Mouse (Mus musculus) MEL (cell line): ENCODE data around the gene Naa16. TPM values are rescaled to one million over a fixed set of nuclear protein-coding genes. Genes with fewer than 3 reads are reported as not detected.

Experiments used
- DNase-seq: peaks from one replicate; pipeline ENCODE4 v3.0.0; 2011; ENCODE audit warnings: low read depth, low spot score
- H3K27ac ChIP-seq: 2 replicates; pipeline ENCODE4 v1.5.1; 2012; ENCODE audit warnings: low read depth, mild to moderate bottlenecking, control low read depth, low read length, moderate library complexity; ENCODE audit not compliant: control insufficient read depth
- H3K27me3 ChIP-seq, 2 experiments: fragments of 150-350 bp in 1 of 2; sonication (generic) in 1 of 2; 2 replicates each; pipeline ENCODE4 v1.6.1; 2012; ENCODE audit warnings: low read length in 2 of 2, mild to moderate bottlenecking in 2 of 2, improper control_type of control experiment in 1 of 2, moderate library complexity in 1 of 2; ENCODE audit not compliant: insufficient read depth in 2 of 2, control insufficient read depth in 1 of 2
- H3K36me3 ChIP-seq, 2 experiments: 2 replicates each; pipeline ENCODE4 v1.6.1; 2012 to 2014; ENCODE audit warnings: low read length in 2 of 2, improper control_type of control experiment in 1 of 2, inconsistent platforms in 1 of 2, mild to moderate bottlenecking in 1 of 2; ENCODE audit not compliant: insufficient read depth in 2 of 2, control insufficient read depth in 1 of 2
- H3K4me1 ChIP-seq, 2 experiments: fragments of 150-350 bp in 1 of 2; sonication (generic) in 1 of 2; 2 replicates each; pipeline ENCODE4 v1.6.1; 2012; ENCODE audit warnings: low read length in 2 of 2, improper control_type of control experiment in 1 of 2, mild to moderate bottlenecking in 1 of 2; ENCODE audit not compliant: insufficient read depth in 2 of 2, control insufficient read depth in 1 of 2
- H3K4me3 ChIP-seq, 2 experiments: fragments of 150-350 bp in 1 of 2; sonication (generic) in 1 of 2; 2 replicates each; pipeline ENCODE4 v1.5.1; 2012; ENCODE audit warnings: low read depth in 2 of 2, low read length in 2 of 2, mild to moderate bottlenecking in 2 of 2, moderate library complexity in 2 of 2, control low read depth in 1 of 2, improper control_type of control experiment in 1 of 2; ENCODE audit not compliant: control insufficient read depth in 1 of 2, insufficient read depth in 1 of 2
- H3K79me2 ChIP-seq: 2 replicates; pipeline ENCODE4 v1.6.1; 2012; ENCODE audit warnings: mild to moderate bottlenecking, low read length, moderate library complexity; ENCODE audit not compliant: control insufficient read depth, poor library complexity, insufficient read depth
- H3K9ac ChIP-seq: 2 replicates; pipeline ENCODE4 v1.6.1; 2012; ENCODE audit warnings: low read depth, mild to moderate bottlenecking, control low read depth, low read length, moderate library complexity; ENCODE audit not compliant: control insufficient read depth, poor library complexity, severe bottlenecking
- H3K9me3 ChIP-seq: fragments of 150-350 bp; sonication (generic); replicated peaks from 2 replicates; pipeline ENCODE4 v1.6.1; 2012; ENCODE audit warnings: mild to moderate bottlenecking, low read length, improper control_type of control experiment, moderate library complexity; ENCODE audit not compliant: insufficient read depth
- CHD1 ChIP-seq: IDR thresholded peaks from 2 replicates; pipeline ENCODE4 v1.6.1; 2012; ENCODE audit warnings: low read depth, mild to moderate bottlenecking, inconsistent platforms, low read length, improper control_type of control experiment
- CTCF ChIP-seq, 3 experiments: IDR thresholded peaks in 2 of 3; conservative IDR thresholded peaks in 1 of 3; 2 replicates each; pipeline ENCODE4 v1.5.1; 2011 to 2012; ENCODE audit warnings: low read length in 3 of 3, low read depth in 2 of 3, mild to moderate bottlenecking in 2 of 3, improper control_type of control experiment in 1 of 3, inconsistent platforms in 1 of 3, mixed read lengths in 1 of 3, moderate library complexity in 1 of 3; ENCODE audit not compliant: control insufficient read depth in 1 of 3, insufficient read depth in 1 of 3, poor library complexity in 1 of 3, severe bottlenecking in 1 of 3
- ELF1 ChIP-seq: IDR thresholded peaks from 2 replicates; pipeline ENCODE4 v1.6.1; 2014; ENCODE audit warnings: low read depth, mild to moderate bottlenecking, inconsistent platforms, low read length, improper control_type of control experiment, moderate library complexity
- EP300 ChIP-seq, 2 experiments: IDR thresholded peaks; 2 replicates each; pipeline ENCODE4 v1.6.1; 2011; ENCODE audit warnings: improper control_type of control experiment in 2 of 2, low read length in 2 of 2, low read depth in 1 of 2, mild to moderate bottlenecking in 1 of 2
- GABPA ChIP-seq: IDR thresholded peaks from 2 replicates; pipeline ENCODE4 v1.6.1; 2012; ENCODE audit warnings: low read depth, mild to moderate bottlenecking, inconsistent platforms, low read length, improper control_type of control experiment, moderate library complexity
- JUND ChIP-seq: IDR thresholded peaks from 2 replicates; pipeline ENCODE4 v1.6.1; 2011; ENCODE audit warnings: low read depth, mild to moderate bottlenecking, improper control_type of control experiment, low read length
- MAX ChIP-seq: IDR thresholded peaks from 2 replicates; pipeline ENCODE4 v1.6.1; 2011; ENCODE audit warnings: low read length, improper control_type of control experiment
- MAZ ChIP-seq: IDR thresholded peaks from 2 replicates; pipeline ENCODE4 v1.6.1; 2012; ENCODE audit warnings: low read depth, mild to moderate bottlenecking, inconsistent platforms, low read length, improper control_type of control experiment
- MYC ChIP-seq: IDR thresholded peaks from 2 replicates; pipeline ENCODE4 v1.6.1; 2011; ENCODE audit warnings: low read depth, mild to moderate bottlenecking, low read length, improper control_type of control experiment, moderate library complexity
- POLR2A ChIP-seq, 2 experiments: IDR thresholded peaks; 2 replicates each; pipeline ENCODE4 v1.6.1; 2011 to 2012; ENCODE audit warnings: low read length in 2 of 2, mild to moderate bottlenecking in 2 of 2, control low read depth in 1 of 2, improper control_type of control experiment in 1 of 2, low read depth in 1 of 2, moderate library complexity in 1 of 2; ENCODE audit not compliant: control insufficient read depth in 1 of 2, insufficient read depth in 1 of 2, poor library complexity in 1 of 2
- RAD21 ChIP-seq: IDR thresholded peaks from 2 replicates; pipeline ENCODE4 v1.6.1; 2011; ENCODE audit warnings: mild to moderate bottlenecking, low read depth, low read length, improper control_type of control experiment
- RCOR1 ChIP-seq: IDR thresholded peaks from 2 replicates; pipeline ENCODE4 v1.6.1; 2012; ENCODE audit warnings: low read depth, mild to moderate bottlenecking, inconsistent platforms, low read length, improper control_type of control experiment
- SMC3 ChIP-seq: IDR thresholded peaks from 2 replicates; pipeline ENCODE4 v1.6.1; 2011; ENCODE audit warnings: low read depth, low read length, improper control_type of control experiment
- TCF12 ChIP-seq: IDR thresholded peaks from 2 replicates; pipeline ENCODE4 v1.6.1; 2014; ENCODE audit warnings: low read depth, mild to moderate bottlenecking, inconsistent platforms, low read length, improper control_type of control experiment, moderate library complexity
- ZC3H11A ChIP-seq: IDR thresholded peaks from 2 replicates; pipeline ENCODE4 v1.6.1; 2012; ENCODE audit warnings: low read depth, mild to moderate bottlenecking, inconsistent platforms, low read length, improper control_type of control experiment
- polyA plus RNA-seq, 2 experiments: library from polyadenylated mRNA; stranded (reverse) in 1 of 2; unstranded in 1 of 2; fragments of >175 nt in 1 of 2; fragments of >200 nt in 1 of 2; gene quantifications; 2 replicates each; pipeline versions ENCODE4 v1.2.1 to v1.2.4; 2012; ENCODE audit warnings: low replicate concordance in 2 of 2, low read depth in 1 of 2; ENCODE audit not compliant: insufficient read length in 2 of 2, insufficient read depth in 1 of 2, missing spikeins in 1 of 2
- total RNA-seq: library from RNA; depleted of rRNA; stranded (reverse); fragments of 300-350 nt; gene quantifications from 2 replicates; pipeline ENCODE4 v1.2.3, GENCODE M21; 2012

Gene Naa16
- total and polyA plus RNA-seq, 3 experiments: 22.4 to 51.6 TPM; not detected in 1

DNA sequence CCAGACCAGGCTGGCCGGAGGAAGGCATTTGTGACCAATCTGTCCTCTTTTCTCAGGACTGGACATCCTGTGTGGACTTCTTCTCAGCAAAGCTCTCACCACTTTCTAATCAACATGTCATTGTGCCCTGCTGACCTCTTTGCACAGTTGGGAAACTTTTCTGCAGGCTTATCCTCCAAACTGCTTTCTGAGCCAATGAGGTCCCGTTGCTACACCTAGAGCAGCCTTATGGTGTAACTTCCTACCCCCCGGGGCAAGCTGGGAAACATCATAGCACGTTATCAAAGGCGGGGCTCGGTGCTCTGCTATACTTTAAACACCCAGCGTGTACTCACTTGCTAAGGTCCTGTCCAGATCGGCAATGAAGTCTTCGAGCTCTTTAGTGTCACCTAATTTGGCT is 100.7 kb downstream of the Naa16 start:
- TF ChIP-seq EP300 (IDR thresholded peaks at IDR 0.05; ENCODE audit: low read depth in 1 of 2, low read length in 2 of 2) (no peak), RCOR1 (no peak), POLR2A (IDR thresholded peaks at IDR 0.05; ENCODE audit: control insufficient read depth in 1 of 2, insufficient read depth in 1 of 2, low read depth in 1 of 2, low read length in 2 of 2, poor library complexity in 1 of 2) (no peak), GABPA (no peak)
- Histone ChIP-seq H3K79me2 (no peaks in the 10 kb centered on the region), H3K9me3 (no peaks in the 10 kb centered on the region), H3K9ac (no peak overlapping the region), H3K27me3 (no peaks in the 10 kb centered on the region), H3K36me3 (peaks cover 0 to 9% of the 10 kb centered on the region in 2 experiments; a peak in 2 of 4 replicates), H3K27ac (no peak overlapping the region), H3K4me3 (no peak overlapping the region), H3K4me1 (peaks cover 7 to 14% of the 10 kb centered on the region in 2 experiments)
- no peak for DNase-seq

DNA sequence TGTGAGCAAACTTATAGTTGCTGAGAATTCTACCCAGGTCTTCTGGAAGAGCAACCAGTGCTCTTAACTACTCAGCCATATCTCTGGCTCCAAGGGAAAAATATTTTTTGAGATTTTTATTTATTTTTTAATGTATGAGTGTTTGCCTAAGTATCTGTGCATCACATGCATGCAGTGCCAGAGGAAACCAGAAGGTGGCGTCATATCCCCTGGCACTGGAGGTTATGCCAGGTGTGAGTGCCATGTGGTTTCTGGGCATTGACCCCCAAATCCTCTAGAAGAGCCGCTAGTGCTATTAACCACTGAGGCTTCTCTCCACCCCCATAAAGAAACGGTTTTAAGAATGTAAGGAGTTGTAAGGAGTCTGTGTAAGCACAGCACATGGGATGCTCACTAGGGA is 102.3 kb downstream of the Naa16 start:
- H3K27me3 ChIP-seq: no peaks in the 10 kb centered on the region
- peak; percentile 35 for DNase-seq
- no peak overlapping the region for H3K27ac ChIP-seq
- peaks cover 3 to 4% of the 10 kb centered on the region in 2 experiments; a peak in 3 of 4 replicates for H3K4me1 ChIP-seq
- peaks cover 0 to 3% of the 10 kb centered on the region in 2 experiments; a peak in 1 of 4 replicates for H3K36me3 ChIP-seq
- TF ChIP-seq POLR2A (IDR thresholded peaks at IDR 0.05; ENCODE audit: control insufficient read depth in 1 of 2, insufficient read depth in 1 of 2, low read depth in 1 of 2, low read length in 2 of 2, poor library complexity in 1 of 2) (no peak), ZC3H11A (peak; percentile 34; the same call in 1 of the 2 replicates), CTCF (IDR thresholded peaks at IDR 0.05 in 2 of 3, conservative IDR thresholded peaks at IDR 0.05 in 1 of 3; ENCODE audit: control insufficient read depth in 1 of 3, insufficient read depth in 1 of 3, low read depth in 2 of 3, low read length in 3 of 3, poor library complexity in 1 of 3, severe bottlenecking in 1 of 3) (peak; percentile 50 to 57 (median 54); a peak in 5 of 6 replicates), CHD1 (no peak), RAD21 (peak; percentile 49), MAZ (no peak), SMC3 (peak; percentile 64), MAX (no peak), MYC (no peak)
- H3K79me2 ChIP-seq: no peaks in the 10 kb centered on the region
- H3K9me3 ChIP-seq: no peaks in the 10 kb centered on the region
- H3K4me3 ChIP-seq: no peak overlapping the region
- H3K9ac ChIP-seq: no peak overlapping the region

DNA sequence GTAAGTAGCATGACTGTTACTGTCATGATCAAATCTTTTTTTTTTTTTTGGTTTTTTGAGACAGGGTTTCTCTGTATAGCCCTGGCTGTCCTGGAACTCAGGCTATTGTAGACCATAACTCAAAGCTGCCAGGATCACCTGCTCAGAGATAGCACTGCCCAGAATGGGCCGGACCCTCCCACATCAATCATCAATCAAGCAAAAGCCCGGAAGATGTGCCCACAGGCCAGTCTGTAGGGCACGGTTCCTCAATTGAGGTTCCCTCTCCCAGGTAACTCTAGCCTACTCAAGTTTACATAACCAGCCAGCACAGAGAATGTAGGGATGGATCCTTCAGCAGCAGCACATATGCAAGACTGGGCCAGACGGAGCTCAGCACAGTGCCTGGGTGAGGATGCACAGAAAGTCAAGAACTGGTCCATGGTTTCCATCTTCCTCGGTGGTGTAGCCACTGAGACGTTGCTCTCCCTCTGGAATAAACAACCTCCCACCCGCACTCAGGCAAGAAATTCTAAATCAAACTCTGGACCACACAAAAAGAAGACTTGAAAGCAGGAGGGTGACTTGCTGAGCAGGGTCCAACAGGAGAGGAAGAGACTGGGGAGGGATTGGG is 103.2 kb downstream of the Naa16 start:
- no peaks in the 10 kb centered on the region for H3K27me3 ChIP-seq
- no peak overlapping the region for H3K4me3 ChIP-seq
- no peaks in the 10 kb centered on the region for H3K79me2 ChIP-seq
- no peak overlapping the region for H3K9ac ChIP-seq
- DNase-seq: no peak
- H3K9me3 ChIP-seq: no peaks in the 10 kb centered on the region
- no peak overlapping the region for H3K27ac ChIP-seq
- H3K36me3 ChIP-seq: peaks cover 0 to 3% of the 10 kb centered on the region in 2 experiments; a peak in 1 of 4 replicates
- TF ChIP-seq SMC3 (no peak), TCF12 (no peak), JUND (no peak), MAZ (no peak), ELF1 (no peak)
- H3K4me1 ChIP-seq: peaks cover 0 to 4% of the 10 kb centered on the region in 2 experiments; a peak in 3 of 4 replicates
